Mouse (Mus musculus) kidney, adult 2 months (tissue): ENCODE results near the gene Prg3.

Experiments used
- CTCF ChIP-seq: fragments of 200-500 bp; conservative IDR thresholded peaks from 2 replicates; pipeline ENCODE4 v1.5.1; 2011; ENCODE audit warnings: low read depth, mild to moderate bottlenecking, control low read depth, low read length, moderate library complexity, mixed read lengths; ENCODE audit not compliant: insufficient read depth, insufficient read length
- POLR2A ChIP-seq: fragments of 200-500 bp; IDR thresholded peaks from one replicate; pipeline ENCODE4 v1.6.1; 2011; ENCODE audit warnings: low read depth, low read length, control low read depth

DNA sequence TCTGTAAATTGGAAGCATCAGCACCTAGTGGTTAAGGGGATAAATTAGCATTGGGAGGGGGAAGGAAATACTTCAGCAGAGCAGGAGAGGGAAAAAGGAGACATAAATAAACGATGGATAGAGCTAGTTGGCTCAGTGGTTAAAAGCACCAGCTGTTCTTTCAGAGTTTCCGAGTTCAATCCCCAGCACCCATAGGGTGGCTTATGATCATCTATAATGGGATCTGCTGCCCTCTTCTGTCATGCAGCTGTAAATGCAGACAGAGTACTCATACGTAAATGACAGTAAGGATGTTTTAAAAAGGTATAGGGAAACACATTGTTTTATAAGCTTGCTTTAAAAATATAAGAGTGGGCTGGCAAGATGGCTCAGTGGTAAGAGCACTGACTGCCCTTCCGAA, 19.7 kb downstream of the Prg3 start:
- TF ChIP-seq CTCF (no peak; the same call in 1 of the 2 replicates), POLR2A (no peak)
